Mouse (Mus musculus) C2C12 (cell line): ENCODE data around the gene Spdye4b.

Source experiments
- CTCF ChIP-seq: IDR thresholded peaks from one replicate; pipeline ENCODE4 v1.5.1; 2011; ENCODE audit not compliant: control insufficient read depth, insufficient read depth, insufficient read length
- MAX ChIP-seq: IDR thresholded peaks from one replicate; pipeline ENCODE4 v1.6.1; 2011; ENCODE audit warnings: mild to moderate bottlenecking, control low read depth
- MYOD1 ChIP-seq: IDR thresholded peaks from one replicate; pipeline ENCODE4 v1.6.1; 2011; ENCODE audit warnings: low read depth; ENCODE audit not compliant: control insufficient read depth, insufficient read length
- MYOG ChIP-seq: IDR thresholded peaks from one replicate; pipeline ENCODE4 v1.6.1; 2011; ENCODE audit not compliant: control insufficient read depth, insufficient read length; ENCODE audit errors: extremely low read depth

GRCm38 (mm10) chr5:143244926-143245325, 64.1 kb downstream of the Spdye4b start:
- no peak for TF ChIP-seq CTCF
- TF ChIP-seq MAX, result no peak
- no peak for TF ChIP-seq MYOD1
- no peak for TF ChIP-seq MYOG
